Mouse (Mus musculus): ENCODE measurements around the gene Olfr73. TPM values are rescaled to one million over a fixed set of nuclear protein-coding genes. Genes with fewer than 3 reads are reported as not detected.
"Not testable (repeated sequence)": the region's sequence is repeated elsewhere in the genome, so short reads cannot be mapped to it uniquely, and the experiment has no call there.

Gene Olfr73
- not detected in 2 replicates for polyA plus RNA-seq (2015; fragmentation: Nextera tagmentation; extraction: Ambion mirVana)

GRCm38 (mm10) chr2:88037599-88037998 lies at the start of gene Olfr73:
TSS of gene Olfr73 (minus strand) at chr2:88037699.
- Histone ChIP-seq H3K4me3 (ENCODE audit: low read depth, low read length) (no peak within 1 kb of the TSS), H3K9ac (replicated peaks) (no peak within 1 kb of the TSS), H3K4me2 (ENCODE audit: low read depth, low read length) (no peak within 1 kb of the TSS), H3K36me3 (replicated peaks; ENCODE audit: insufficient read depth, low read length) (no peaks in the 10 kb centered on the region), H3K27me3 (ENCODE audit: insufficient read depth, low read length) (no peaks in the 10 kb centered on the region), H3K4me1 (ENCODE audit: insufficient read depth) (no peaks in the 10 kb centered on the region), H3K9me3 (ENCODE audit: low read length) (no peaks in the 10 kb centered on the region), H3K27ac (ENCODE audit: low read depth) (no peak within 1 kb of the TSS)
- DNase-seq (no peak), ATAC-seq (no peak)
- TF ChIP-seq CTCF (IDR thresholded peaks at IDR 0.05; ENCODE audit: low read depth) (no peak), EP300 (IDR thresholded peaks at IDR 0.05; ENCODE audit: low read depth) (no peak)

- TF ChIP-seq EP300 (IDR thresholded peaks at IDR 0.05; ENCODE audit: low read depth) (no peak), CTCF (IDR thresholded peaks at IDR 0.05; ENCODE audit: low read depth) (no peak)
- H3K9me3 ChIP-seq (ENCODE audit: low read length), result no peaks in the 10 kb centered on the region
- H3K27me3 ChIP-seq (ENCODE audit: insufficient read depth, low read length), result no peaks in the 10 kb centered on the region
- H3K27ac ChIP-seq (ENCODE audit: low read depth), result no peak within 1 kb of the TSS
- H3K9ac ChIP-seq (replicated peaks), result no peak within 1 kb of the TSS
- no peaks in the 10 kb centered on the region for H3K36me3 ChIP-seq (replicated peaks; ENCODE audit: insufficient read depth, low read length)
- DNase-seq (no peak), ATAC-seq (no peak)
- no peak within 1 kb of the TSS for H3K4me2 ChIP-seq (ENCODE audit: low read depth, low read length)
- no peak within 1 kb of the TSS for H3K4me3 ChIP-seq (ENCODE audit: low read depth, low read length)
- H3K4me1 ChIP-seq (ENCODE audit: insufficient read depth), result no peaks in the 10 kb centered on the region
Observed at GRCm38 (mm10) chr2:88071730-88072129, 34.2 kb upstream of the Olfr73 start, which contains the start of gene Olfr1163. TSS of gene Olfr1163 (minus strand) at chr2:88071830.

GRCm38 (mm10) chr2:88063587-88063986 lies 26.1 kb upstream of the Olfr73 start:
- Histone ChIP-seq H3K4me2 (ENCODE audit: low read depth, low read length) (no peak overlapping the region), H3K27ac (ENCODE audit: low read depth) (no peak overlapping the region), H3K36me3 (replicated peaks; ENCODE audit: insufficient read depth, low read length) (no peaks in the 10 kb centered on the region), H3K4me3 (ENCODE audit: low read depth, low read length) (no peak overlapping the region), H3K27me3 (ENCODE audit: insufficient read depth, low read length) (no peaks in the 10 kb centered on the region), H3K9ac (replicated peaks) (no peak overlapping the region), H3K9me3 (ENCODE audit: low read length) (no peaks in the 10 kb centered on the region), H3K4me1 (ENCODE audit: insufficient read depth) (no peaks in the 10 kb centered on the region)
- TF ChIP-seq CTCF (IDR thresholded peaks at IDR 0.05; ENCODE audit: low read depth) (no peak), EP300 (IDR thresholded peaks at IDR 0.05; ENCODE audit: low read depth) (no peak)
- ATAC-seq, result no peak
- DNase-seq, result no peak
- WGBS (ENCODE audit: insufficient replicate concordance), result 88% methylated on average over 2 of the region's 2 CpGs

- no peaks in the 10 kb centered on the region for H3K9me3 ChIP-seq (ENCODE audit: low read length)
- TF ChIP-seq EP300 (IDR thresholded peaks at IDR 0.05; ENCODE audit: low read depth), result no peak
- no peak for TF ChIP-seq CTCF (IDR thresholded peaks at IDR 0.05; ENCODE audit: low read depth)
- H3K27me3 ChIP-seq (ENCODE audit: insufficient read depth, low read length), result no peaks in the 10 kb centered on the region
- ATAC-seq (no peak), DNase-seq (no peak)
- H3K36me3 ChIP-seq (replicated peaks; ENCODE audit: insufficient read depth, low read length), result no peaks in the 10 kb centered on the region
- no peaks in the 10 kb centered on the region for H3K4me1 ChIP-seq (ENCODE audit: insufficient read depth)
- no peak within 1 kb of the TSS for H3K4me2 ChIP-seq (ENCODE audit: low read depth, low read length)
- no peak within 1 kb of the TSS for H3K9ac ChIP-seq (replicated peaks)
- WGBS (ENCODE audit: insufficient replicate concordance), result 76% methylated on average over 1 of the region's 1 CpGs
- H3K4me3 ChIP-seq (ENCODE audit: low read depth, low read length), result no peak within 1 kb of the TSS
- no peak within 1 kb of the TSS for H3K27ac ChIP-seq (ENCODE audit: low read depth)
Observed at GRCm38 (mm10) chr2:88051029-88051428, 13.5 kb upstream of the Olfr73 start, which contains the start of gene Olfr1162. TSS of gene Olfr1162 (minus strand) at chr2:88051129.

GRCm38 (mm10) chr2:88022474-88022873 lies 15.0 kb downstream of the Olfr73 start, which contains the start of gene Olfr1161:
TSS of gene Olfr1161 (plus strand) at chr2:88022774.
- H3K27me3 ChIP-seq (ENCODE audit: insufficient read depth, low read length); DNase-seq; H3K4me3 ChIP-seq (ENCODE audit: low read depth, low read length); H3K4me2 ChIP-seq (ENCODE audit: low read depth, low read length); H3K4me1 ChIP-seq (ENCODE audit: insufficient read depth); H3K9ac ChIP-seq (replicated peaks); H3K27ac ChIP-seq (ENCODE audit: low read depth); ATAC-seq; H3K36me3 ChIP-seq (replicated peaks; ENCODE audit: insufficient read depth, low read length); H3K9me3 ChIP-seq (ENCODE audit: low read length): not testable (repeated sequence)
- WGBS (ENCODE audit: insufficient replicate concordance), result 67% methylated on average over 1 of the region's 1 CpGs

- Histone ChIP-seq H3K4me1 (ENCODE audit: insufficient read depth) (no peaks in the 10 kb centered on the region), H3K4me3 (ENCODE audit: low read depth, low read length) (no peak within 1 kb of the TSS), H3K27me3 (ENCODE audit: insufficient read depth, low read length) (no peaks in the 10 kb centered on the region), H3K4me2 (ENCODE audit: low read depth, low read length) (no peak within 1 kb of the TSS), H3K9me3 (ENCODE audit: low read length) (no peaks in the 10 kb centered on the region), H3K9ac (replicated peaks) (no peak within 1 kb of the TSS), H3K36me3 (replicated peaks; ENCODE audit: insufficient read depth, low read length) (no peaks in the 10 kb centered on the region), H3K27ac (ENCODE audit: low read depth) (peak within 1 kb of the TSS; percentile 45)
- peak; percentile 99 for ATAC-seq
- DNase-seq, result no peak
- TF ChIP-seq EP300 (IDR thresholded peaks at IDR 0.05; ENCODE audit: low read depth), result no peak
- TF ChIP-seq CTCF (IDR thresholded peaks at IDR 0.05; ENCODE audit: low read depth), result no peak
Observed at GRCm38 (mm10) chr2:88007515-88008318, 29.8 kb downstream of the Olfr73 start, which contains the start of gene Olfr1160. TSS of gene Olfr1160 (minus strand) at chr2:88008268.
